Mouse (Mus musculus) CH12.LX (cell line): Measurements from ENCODE around the gene Slamf1. TPM values are rescaled to one million over a fixed set of nuclear protein-coding genes. Genes with fewer than 3 reads are reported as not detected.

Source experiments
- DNase-seq: peaks from one replicate; pipeline ENCODE4 v3.0.0-alpha.2; 2013; ENCODE audit errors: extremely low read depth
- H3K27ac ChIP-seq: 2 replicates; pipeline ENCODE4 v1.5.1; 2012; ENCODE audit warnings: low read depth, mild to moderate bottlenecking, control low read depth, moderate library complexity; ENCODE audit not compliant: insufficient read depth
- H3K27me3 ChIP-seq: replicated peaks from 2 replicates; pipeline ENCODE3; 2012; ENCODE audit warnings: inconsistent platforms
- H3K36me3 ChIP-seq, 2 experiments: replicated peaks in 1 of 2; 2 replicates each; pipeline versions ENCODE3 to v1.6.1; 2012; ENCODE audit warnings: inconsistent platforms in 1 of 2, low read length in 1 of 2, mild to moderate bottlenecking in 1 of 2, mixed read lengths in 1 of 2, moderate library complexity in 1 of 2; ENCODE audit not compliant: control insufficient read depth in 1 of 2, insufficient read depth in 1 of 2
- H3K4me1 ChIP-seq, 2 experiments: 2 replicates each; pipeline ENCODE4 v1.6.1; 2012; ENCODE audit warnings: inconsistent platforms in 1 of 2, moderate library complexity in 1 of 2; ENCODE audit not compliant: insufficient read depth in 2 of 2, control insufficient read depth in 1 of 2
- H3K4me2 ChIP-seq: 2 replicates; pipeline ENCODE4 v1.6.1; 2012; ENCODE audit warnings: low read depth, mild to moderate bottlenecking, control low read depth; ENCODE audit not compliant: poor library complexity, insufficient read depth, severe bottlenecking
- H3K4me3 ChIP-seq, 3 experiments: fragments of 150-350 bp in 1 of 3; sonication (generic) in 1 of 3; replicated peaks in 1 of 3; 2 replicates each; pipeline versions ENCODE3 to v1.5.1; 2011 to 2012; ENCODE audit warnings: low read depth in 2 of 3, low read length in 2 of 3, mild to moderate bottlenecking in 2 of 3, moderate library complexity in 2 of 3, control low read depth in 1 of 3, improper control_type of control experiment in 1 of 3, inconsistent platforms in 1 of 3, mixed read lengths in 1 of 3; ENCODE audit not compliant: poor library complexity in 1 of 3
- H3K79me2 ChIP-seq: replicated peaks from 2 replicates; pipeline ENCODE4 v1.6.1; 2012; ENCODE audit warnings: mild to moderate bottlenecking, moderate library complexity; ENCODE audit not compliant: control insufficient read depth, poor library complexity, insufficient read depth, severe bottlenecking; ENCODE audit errors: extremely low read depth
- H3K9ac ChIP-seq: 2 replicates; pipeline ENCODE4 v1.6.1; 2012; ENCODE audit warnings: low read depth, mild to moderate bottlenecking, control low read depth, moderate library complexity; ENCODE audit not compliant: insufficient read depth
- H3K9me3 ChIP-seq: replicated peaks from 2 replicates; pipeline ENCODE3; 2012; ENCODE audit warnings: low read length, inconsistent platforms, mixed read lengths
- CHD1 ChIP-seq: IDR thresholded peaks from 2 replicates; pipeline ENCODE4 v1.6.1; 2012; ENCODE audit warnings: low read depth, low read length, improper control_type of control experiment, inconsistent platforms
- ELF1 ChIP-seq: IDR thresholded peaks from 2 replicates; pipeline ENCODE4 v1.6.1; 2014; ENCODE audit warnings: low read depth, mild to moderate bottlenecking, inconsistent platforms, low read length, improper control_type of control experiment
- EP300 ChIP-seq: IDR thresholded peaks from 2 replicates; pipeline ENCODE4 v1.6.1; 2011; ENCODE audit warnings: low read length, improper control_type of control experiment
- GABPA ChIP-seq: IDR thresholded peaks from 2 replicates; pipeline ENCODE4 v1.6.1; 2012; ENCODE audit warnings: low read depth, low read length, improper control_type of control experiment, inconsistent platforms; ENCODE audit not compliant: insufficient replicate concordance
- JUN ChIP-seq: IDR thresholded peaks from 2 replicates; pipeline ENCODE4 v1.6.1; 2011; ENCODE audit warnings: low read depth, mild to moderate bottlenecking, low read length, improper control_type of control experiment, moderate library complexity; ENCODE audit not compliant: insufficient read depth
- JUND ChIP-seq: conservative IDR thresholded peaks from 2 replicates; pipeline ENCODE4 v1.6.1; 2011; ENCODE audit warnings: low read depth, low read length, improper control_type of control experiment
- KAT2A ChIP-seq: IDR thresholded peaks from 2 replicates; pipeline ENCODE4 v1.6.1; 2012; ENCODE audit warnings: low read length, improper control_type of control experiment, inconsistent platforms; ENCODE audit not compliant: insufficient replicate concordance
- MAFK ChIP-seq: IDR thresholded peaks from 2 replicates; pipeline ENCODE4 v1.6.1; 2011; ENCODE audit warnings: low read length, improper control_type of control experiment; ENCODE audit not compliant: insufficient replicate concordance
- MAX ChIP-seq: IDR thresholded peaks from 2 replicates; pipeline ENCODE4 v1.6.1; 2011; ENCODE audit warnings: low read length, improper control_type of control experiment
- MXI1 ChIP-seq: IDR thresholded peaks from 2 replicates; pipeline ENCODE4 v1.6.1; 2011; ENCODE audit warnings: mild to moderate bottlenecking, low read depth, low read length, improper control_type of control experiment
- NRF1 ChIP-seq: IDR thresholded peaks from 2 replicates; pipeline ENCODE4 v1.6.1; 2014; ENCODE audit warnings: low read depth, mild to moderate bottlenecking, inconsistent platforms, low read length, improper control_type of control experiment, moderate library complexity
- PAX5 ChIP-seq: IDR thresholded peaks from 2 replicates; pipeline ENCODE4 v1.6.1; 2012; ENCODE audit warnings: low read length, inconsistent platforms, mixed read lengths
- RAD21 ChIP-seq: IDR thresholded peaks from 2 replicates; pipeline ENCODE4 v1.6.1; 2011; ENCODE audit warnings: low read depth, mild to moderate bottlenecking, low read length, improper control_type of control experiment, moderate library complexity
- SIN3A ChIP-seq: IDR thresholded peaks from 2 replicates; pipeline ENCODE4 v1.6.1; 2012; ENCODE audit warnings: low read length, improper control_type of control experiment, inconsistent platforms
- SMC3 ChIP-seq: IDR thresholded peaks from 2 replicates; pipeline ENCODE4 v1.6.1; 2011; ENCODE audit warnings: low read depth, low read length, improper control_type of control experiment
- TCF12 ChIP-seq: IDR thresholded peaks from 2 replicates; pipeline ENCODE4 v1.6.1; 2014; ENCODE audit warnings: low read depth, mild to moderate bottlenecking, inconsistent platforms, low read length, improper control_type of control experiment
- USF2 ChIP-seq: conservative IDR thresholded peaks from 2 replicates; pipeline ENCODE4 v1.6.1; 2011; ENCODE audit warnings: low read depth, low read length, improper control_type of control experiment
- ZC3H11A ChIP-seq: IDR thresholded peaks from 2 replicates; pipeline ENCODE4 v1.6.1; 2012; ENCODE audit warnings: low read depth, mild to moderate bottlenecking, inconsistent platforms, low read length, improper control_type of control experiment
- dilution Hi-C: fragments of 300-500 bp; cut with MboI; formaldehyde crosslinking; loops from 2 replicates; pipeline ENCODE4 v1.14.3; 2020; ENCODE audit warnings: low sequenced_read_pairs; ENCODE audit not compliant: extremely low pct_unique_long_range_greater_than_20kb, extremely low pct_ligation_motif_present
- in situ Hi-C: fragments of 300-500 bp; cut with MboI; formaldehyde crosslinking; loops from 3 replicates; pipeline ENCODE4 v1.14.3; 2019; ENCODE audit warnings: low sequenced_read_pairs, low pct_ligation_motif_present, low pct_unique_long_range_greater_than_20kb, mixed read lengths
- polyA plus RNA-seq: library from polyadenylated mRNA; unstranded; fragments of >175 nt; gene quantifications from 2 replicates; pipeline ENCODE4 v1.2.1, GENCODE M21; 2012; ENCODE audit warnings: low read depth; ENCODE audit not compliant: insufficient read length
- total RNA-seq, 2 experiments: library from RNA; depleted of rRNA; stranded (reverse); fragments of 300-350 nt in 1 of 2; fragments of >200 nt in 1 of 2; gene quantifications; 2 replicates each; pipeline ENCODE4 v1.2.3; 2012 to 2014

Slamf1 gene
- total and polyA plus RNA-seq, 3 experiments = 0.38 to 0.81 (median 0.80) TPM

DNA sequence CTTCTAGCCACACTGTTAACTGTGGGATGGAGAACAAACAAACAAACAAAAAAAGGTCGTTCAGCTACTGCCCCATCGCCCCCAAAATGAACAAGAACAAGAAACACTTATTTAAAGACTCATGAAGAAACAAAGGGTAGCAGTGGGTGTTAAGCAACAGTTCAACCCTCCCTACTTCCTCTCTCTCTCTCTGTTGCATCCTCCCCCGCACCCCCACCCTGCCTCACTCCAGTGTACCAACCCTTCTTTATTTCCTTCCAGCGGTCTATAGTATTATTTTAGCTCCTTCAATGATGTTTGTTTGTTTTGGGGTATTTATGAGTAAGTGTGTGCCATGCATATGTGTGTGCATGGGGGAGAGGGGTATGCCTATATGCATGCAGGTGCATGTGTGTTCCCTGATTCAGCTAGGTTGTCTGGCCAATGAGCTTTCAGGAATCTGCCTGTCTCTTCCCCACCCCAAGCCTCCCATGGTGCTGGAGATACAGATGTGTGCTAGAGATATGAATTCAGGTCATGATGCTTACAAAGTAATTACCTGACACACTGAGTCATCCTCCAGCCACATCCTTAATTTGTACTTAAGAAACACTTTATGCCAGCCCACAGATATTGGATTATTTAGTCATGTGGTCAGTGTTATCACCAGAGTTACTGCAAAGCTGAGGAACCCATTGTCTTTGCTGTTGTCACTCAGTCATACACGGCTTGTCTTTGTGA is 78.3 kb downstream of the Slamf1 start:
- H3K9me3 ChIP-seq = no peaks in the 10 kb centered on the region
- in situ Hi-C loops = no loop called here
- no peak overlapping the region for H3K4me2 ChIP-seq
- TF ChIP-seq GABPA (no peak), ELF1 (no peak), SMC3 (no peak), SIN3A (no peak), JUN (no peak), KAT2A (no peak), RAD21 (no peak), PAX5 (no peak), TCF12 (no peak), MAFK (no peak), MXI1 (no peak), JUND (no peak)
- dilution Hi-C loops = no loop called here
- no peak overlapping the region for H3K4me3 ChIP-seq
- no peak for DNase-seq
- H3K4me1 ChIP-seq = peaks cover 3 to 55% of the 10 kb centered on the region in 2 experiments; a peak in 2 of 4 replicates
- H3K27ac ChIP-seq = no peak overlapping the region
- H3K27me3 ChIP-seq = no peaks in the 10 kb centered on the region
- H3K79me2 ChIP-seq = peaks cover 5% of the 10 kb centered on the region; the same call in 1 of the 2 replicates
- no peak overlapping the region for H3K9ac ChIP-seq
- peaks cover 4 to 44% of the 10 kb centered on the region in 2 experiments for H3K36me3 ChIP-seq

DNA sequence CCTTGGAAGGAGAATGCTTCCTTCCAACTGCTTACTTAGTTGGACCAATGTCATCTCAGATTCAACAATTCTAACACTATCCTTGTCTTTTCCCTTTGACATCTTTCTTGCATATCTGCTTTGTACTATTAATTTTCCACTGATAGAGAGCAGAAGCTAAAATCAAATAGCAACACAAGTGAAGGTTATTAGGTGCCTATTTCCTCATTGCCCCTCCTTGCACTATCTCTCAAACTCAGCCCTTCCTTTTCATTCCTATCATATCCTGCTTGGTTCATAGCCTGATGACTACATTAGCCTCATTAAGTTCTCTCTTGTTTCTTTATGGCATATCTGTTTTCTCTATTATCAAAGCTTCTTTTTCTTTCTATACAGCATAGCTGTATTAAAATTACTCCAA is 81.3 kb downstream of the Slamf1 start:
- TF ChIP-seq ELF1 (no peak), MAX (no peak), MAFK (no peak), SIN3A (no peak), USF2 (no peak), NRF1 (no peak), JUND (no peak), EP300 (no peak), CHD1 (no peak), TCF12 (no peak), ZC3H11A (no peak), PAX5 (no peak)
- Histone ChIP-seq H3K9ac (no peak overlapping the region), H3K36me3 (peaks cover 7 to 61% of the 10 kb centered on the region in 2 experiments), H3K27ac (no peak overlapping the region), H3K79me2 (peaks cover 3% of the 10 kb centered on the region; the same call in 1 of the 2 replicates), H3K27me3 (no peaks in the 10 kb centered on the region), H3K9me3 (no peaks in the 10 kb centered on the region), H3K4me1 (peaks cover 3 to 52% of the 10 kb centered on the region in 2 experiments; a peak in 2 of 4 replicates), H3K4me2 (no peak overlapping the region), H3K4me3 (no peak overlapping the region)
- no peak for DNase-seq
- in situ Hi-C loops (no loop called here), dilution Hi-C loops (no loop called here)
